Mouse (Mus musculus): ENCODE data around the gene Mfsd2b. TPM values are rescaled to one million over a fixed set of nuclear protein-coding genes. Genes with fewer than 3 reads are reported as not detected.
"Not testable (repeated sequence)": the region's sequence is repeated elsewhere in the genome, so short reads cannot be mapped to it uniquely, and the experiment has no call there.

Gene Mfsd2b
- under 1 TPM; 0.75 to 0.93 TPM for total RNA-seq (2021)
- long read RNA-seq, experiment 1: 0 reads
- long read RNA-seq, experiment 2: 0 reads

- no peak within 1 kb of the TSS for H3K27ac ChIP-seq
- intact Hi-C loops (cut with DNase I): no loop called here
- no peak for TF ChIP-seq CTCF (IDR thresholded peaks at IDR 0.05)
- DNase-seq (ENCODE audit: extremely low spot score in 1 of 2, low spot score in 2 of 2): peak; percentile 33 to 40
- peak within 1 kb of the TSS; percentile 31; the same call in 1 of the 2 replicates for H3K4me3 ChIP-seq
Measured at GRCm38 (mm10) chr12:4874161-4874927, at the start of gene Mfsd2b. TSS of gene Mfsd2b (minus strand) at chr12:4874359.

GRCm38 (mm10) chr12:4917805-4918591 lies 43.8 kb upstream of the Mfsd2b start:
- intact Hi-C loops (cut with DNase I): loop anchor here (2.0 kb wide), 1 partner anchor 101 kb away; the partner anchor contains the start of gene Sf3b6
- peak; percentile 35 to 54 for DNase-seq (ENCODE audit: extremely low spot score in 1 of 2, low spot score in 2 of 2)
- TF ChIP-seq CTCF (IDR thresholded peaks at IDR 0.05): no peak
- peak overlapping the region; percentile 98 for H3K27ac ChIP-seq
- peak overlapping the region; percentile 74 for H3K4me3 ChIP-seq

GRCm38 (mm10) chr12:4916994-4917804 lies 43.0 kb upstream of the Mfsd2b start, which contains the start of gene Atad2b:
TSS of gene Atad2b (plus strand) at chr12:4917353.
- Histone ChIP-seq H3K4me3 (peak within 1 kb of the TSS; percentile 74), H3K27ac (peak within 1 kb of the TSS; percentile 98)
- intact Hi-C loops (cut with DNase I): loop anchor here (2.0 kb wide), 1 partner anchor 100 kb away; the partner anchor contains the start of gene Sf3b6
- TF ChIP-seq CTCF (IDR thresholded peaks at IDR 0.05): peak; percentile 98
- peak; percentile 98 to 99 for DNase-seq (ENCODE audit: extremely low spot score in 1 of 2, low spot score in 2 of 2)

GRCm38 (mm10) chr12:4914944-4915343 lies 40.8 kb upstream of the Mfsd2b start:
- intact Hi-C loops (cut with DNase I): no loop called here

GRCm38 (mm10) chr12:4914441-4914840 lies 40.3 kb upstream of the Mfsd2b start:
- no peak overlapping the region for H3K4me3 ChIP-seq
- no peak for DNase-seq (ENCODE audit: extremely low spot score in 1 of 2, low spot score in 2 of 2)
- intact Hi-C loops (cut with DNase I): no loop called here
- H3K27ac ChIP-seq: no peak overlapping the region
- TF ChIP-seq CTCF (IDR thresholded peaks at IDR 0.05): no peak

More at GRCm38 (mm10) chr12:4914944-4915343, 40.8 kb upstream of the Mfsd2b start:
- no peak for DNase-seq (ENCODE audit: extremely low spot score in 1 of 2, low spot score in 2 of 2)
- Histone ChIP-seq H3K27ac (no peak overlapping the region), H3K4me3 (no peak overlapping the region)
- no peak for TF ChIP-seq CTCF (IDR thresholded peaks at IDR 0.05)

- no peak for TF ChIP-seq CTCF (IDR thresholded peaks at IDR 0.05)
- intact Hi-C loops (cut with DNase I): no loop called here
- H3K27ac ChIP-seq: no peak overlapping the region
- no peak for DNase-seq (ENCODE audit: extremely low spot score in 1 of 2, low spot score in 2 of 2)
- H3K4me3 ChIP-seq: no peak overlapping the region
Measured at GRCm38 (mm10) chr12:4911716-4912115, 37.6 kb upstream of the Mfsd2b start.

- H3K4me3 ChIP-seq; DNase-seq (ENCODE audit: extremely low spot score in 1 of 2, low spot score in 2 of 2); H3K27ac ChIP-seq; intact Hi-C loops (cut with DNase I): not testable (repeated sequence)
Measured at GRCm38 (mm10) chr12:4910496-4910895, 36.3 kb upstream of the Mfsd2b start.

GRCm38 (mm10) chr12:4908391-4908790 lies 34.2 kb upstream of the Mfsd2b start:
- TF ChIP-seq CTCF (IDR thresholded peaks at IDR 0.05): no peak
- intact Hi-C loops (cut with DNase I): loop anchor here (5.0 kb wide), 1 partner anchor 66 kb away; the partner anchor contains the start of genes Fkbp1b and Wdcp
- no peak overlapping the region for H3K27ac ChIP-seq
- no peak for DNase-seq (ENCODE audit: extremely low spot score in 1 of 2, low spot score in 2 of 2)
- no peak overlapping the region for H3K4me3 ChIP-seq

GRCm38 (mm10) chr12:4906951-4907906 lies 33.1 kb upstream of the Mfsd2b start, which contains the start of gene Ubxn2a:
TSS of gene Ubxn2a (minus strand) at chr12:4907705.
- DNase-seq (ENCODE audit: extremely low spot score in 1 of 2, low spot score in 2 of 2): peak; percentile 92 to 96
- H3K27ac ChIP-seq: peak within 1 kb of the TSS; percentile 95
- intact Hi-C loops (cut with DNase I): loop anchor here (2.0 to 5.0 kb wide), 2 partner anchors 65 to 138 kb away; partner anchors contain the start of genes Fam228b, Fkbp1b, Pfn4 and Wdcp
- TF ChIP-seq CTCF (IDR thresholded peaks at IDR 0.05): peak; percentile 34
- peak within 1 kb of the TSS; percentile 72 for H3K4me3 ChIP-seq

- no peak overlapping the region for H3K27ac ChIP-seq
- no peak for TF ChIP-seq CTCF (IDR thresholded peaks at IDR 0.05)
- intact Hi-C loops (cut with DNase I): loop anchor here (2.0 to 5.0 kb wide), 2 partner anchors 64 to 138 kb away; partner anchors contain the start of genes Fam228b, Fkbp1b, Pfn4 and Wdcp
- H3K4me3 ChIP-seq: peak overlapping the region; percentile 72
- DNase-seq (ENCODE audit: extremely low spot score in 1 of 2, low spot score in 2 of 2): no peak
Measured at GRCm38 (mm10) chr12:4906476-4906875, 32.3 kb upstream of the Mfsd2b start.

Measured in left cerebral cortex, adult 2 months (tissue).